ENCODE assay signal across 20 mouse cellular contexts in genomic region chr10:77017662-77018061, GRCm38 (mm10). TPM values are rescaled to one million over a fixed set of nuclear protein-coding genes. Genes with fewer than 3 reads are reported as not detected.
A peak's percentile ranks its signal among the peaks of the same experiment; 100 is the strongest.
DNase-seq lines count a peak whose midpoint lies in the region; ATAC-seq and TF ChIP-seq lines count a peak whose summit lies in the region.
"Had no signal": no experiment of that assay in that cellular context is flagged by ENCODE, and none has a peak within 500 bp of the region (broad histone marks: within the 10 kb centered on the region; RNA-seq: fewer than 3 reads in every experiment).

No protein-coding gene starts in this region.

- H3K36me3 ChIP-seq in kidney, embryonic 15.5 days, result no peaks in the 10 kb centered on the region
- H3K36me3 ChIP-seq in liver, embryonic 16.5 days (ENCODE audit: control insufficient read depth, insufficient read depth), result no peaks in the 10 kb centered on the region
- H3K36me3 ChIP-seq in liver, embryonic 12.5 days, result no peaks in the 10 kb centered on the region
- H3K36me3 ChIP-seq in intestine, postnatal 0 days (ENCODE audit: control insufficient read depth, insufficient read depth), result peaks cover 4% of the 10 kb centered on the region; the same call in 1 of the 2 replicates
- H3K36me3 ChIP-seq: limb, embryonic 12.5 days; neural tube, embryonic 13.5 days; stomach, embryonic 15.5 days had no signal

- peaks cover 14% of the 10 kb centered on the region; the same call in 1 of the 2 replicates for H3K4me1 ChIP-seq in kidney, embryonic 15.5 days
- H3K4me1 ChIP-seq in liver, embryonic 16.5 days (ENCODE audit: control insufficient read depth, low read depth, low read length), result no peaks in the 10 kb centered on the region; the same call in 1 of the 2 replicates
- H3K4me1 ChIP-seq in liver, embryonic 12.5 days, result peaks cover 10% of the 10 kb centered on the region
- no peaks in the 10 kb centered on the region; the same call in 1 of the 2 replicates for H3K4me1 ChIP-seq in intestine, postnatal 0 days (replicated peaks; ENCODE audit: control insufficient read depth, insufficient read depth, low read length)
- H3K4me1 ChIP-seq: stomach, embryonic 15.5 days had no signal

- no peaks in the 10 kb centered on the region for H3K27me3 ChIP-seq in kidney, embryonic 15.5 days
- no peaks in the 10 kb centered on the region for H3K27me3 ChIP-seq in liver, embryonic 16.5 days (ENCODE audit: control insufficient read depth, insufficient read depth, low read depth, low read length)
- peaks cover 9% of the 10 kb centered on the region for H3K27me3 ChIP-seq in liver, embryonic 12.5 days (replicated peaks)
- no peaks in the 10 kb centered on the region for H3K27me3 ChIP-seq in intestine, postnatal 0 days (replicated peaks; ENCODE audit: control insufficient read depth, insufficient read depth, low read length)
- H3K27me3 ChIP-seq: limb, embryonic 12.5 days; neural tube, embryonic 13.5 days; stomach, embryonic 15.5 days had no signal

- no peak overlapping the region for H3K9ac ChIP-seq in kidney, embryonic 15.5 days
- no peak overlapping the region for H3K9ac ChIP-seq in liver, embryonic 16.5 days (ENCODE audit: low read depth, low read length)
- no peak overlapping the region for H3K9ac ChIP-seq in liver, embryonic 12.5 days
- no peak overlapping the region for H3K9ac ChIP-seq in intestine, postnatal 0 days (ENCODE audit: low read depth, low read length)
- H3K9ac ChIP-seq: hindbrain, embryonic 14.5 days; limb, embryonic 12.5 days; neural tube, embryonic 13.5 days; stomach, embryonic 15.5 days had no signal

- H3K9me3 ChIP-seq in kidney, embryonic 15.5 days (replicated peaks), result no peaks in the 10 kb centered on the region
- no peaks in the 10 kb centered on the region for H3K9me3 ChIP-seq in liver, embryonic 16.5 days (replicated peaks; ENCODE audit: control insufficient read depth, low read length)
- no peaks in the 10 kb centered on the region for H3K9me3 ChIP-seq in liver, embryonic 12.5 days (replicated peaks)
- H3K9me3 ChIP-seq in intestine, postnatal 0 days (ENCODE audit: control insufficient read depth), result no peaks in the 10 kb centered on the region
- H3K9me3 ChIP-seq: neural tube, embryonic 13.5 days; stomach, embryonic 15.5 days had no signal

- H3K27ac ChIP-seq in kidney, embryonic 15.5 days, result no peak overlapping the region
- H3K27ac ChIP-seq in liver, embryonic 16.5 days (ENCODE audit: low read length), result no peak overlapping the region
- H3K27ac ChIP-seq in liver, embryonic 12.5 days, result no peak overlapping the region
- peak overlapping the region; percentile 77 for H3K27ac ChIP-seq in intestine, postnatal 0 days (ENCODE audit: low read depth, low read length)
- H3K27ac ChIP-seq: gastrocnemius, adult 2 months; hindbrain, embryonic 14.5 days; limb, embryonic 12.5 days; neural tube, embryonic 13.5 days; stomach, embryonic 15.5 days had no signal

- TF ChIP-seq CTCF in intestine, postnatal 0 days (IDR thresholded peaks at IDR 0.05; ENCODE audit: low read depth), result peak; percentile 74

- DNase-seq in kidney, adult 11 months, result peak; percentile 39
- peak; percentile 48 to 69 for DNase-seq in kidney, postnatal 25 days
- DNase-seq in adrenal gland, postnatal 25 days, result no peak
- no peak for DNase-seq in thymus, postnatal 36 days
- DNase-seq: adrenal gland, postnatal 14 days; cerebellum, postnatal 10 days; gastrocnemius, adult 2 months; heart, postnatal 36 days; lung, adult 18-20 months; midbrain, embryonic 14.5 days; thymus, adult 18-20 months; thymus, postnatal 4 days had no signal

- no peak overlapping the region for H3K4me2 ChIP-seq in kidney, embryonic 15.5 days
- no peak overlapping the region for H3K4me2 ChIP-seq in liver, embryonic 16.5 days (ENCODE audit: low read depth, low read length)
- H3K4me2 ChIP-seq in liver, embryonic 12.5 days, result no peak overlapping the region
- H3K4me2 ChIP-seq in intestine, postnatal 0 days (replicated peaks; ENCODE audit: low read depth), result no peak overlapping the region
- H3K4me2 ChIP-seq: hindbrain, embryonic 14.5 days; limb, embryonic 12.5 days; neural tube, embryonic 13.5 days; stomach, embryonic 15.5 days had no signal

- H3K4me3 ChIP-seq in kidney, embryonic 15.5 days (replicated peaks), result no peak overlapping the region
- H3K4me3 ChIP-seq in liver, embryonic 16.5 days (ENCODE audit: low read depth, low read length), result no peak overlapping the region
- no peak overlapping the region for H3K4me3 ChIP-seq in liver, embryonic 12.5 days
- no peak overlapping the region for H3K4me3 ChIP-seq in intestine, postnatal 0 days (ENCODE audit: low read depth, low read length)
- H3K4me3 ChIP-seq: gastrocnemius, adult 2 months; limb, embryonic 12.5 days; neural tube, embryonic 13.5 days; stomach, embryonic 15.5 days had no signal

- ATAC-seq in kidney, embryonic 15.5 days (replicated peaks; ENCODE audit: low FRiP score), result no peak
- peak; percentile 71 for ATAC-seq in liver, embryonic 16.5 days (ENCODE audit: low read depth)
- no peak for ATAC-seq in liver, embryonic 12.5 days
- peak; percentile 36 for ATAC-seq in intestine, postnatal 0 days

- WGBS in kidney, embryonic 15.5 days, result 73% methylated on average over 9 of the region's 9 CpGs
- WGBS in liver, embryonic 16.5 days (ENCODE audit: insufficient replicate concordance), result 47% methylated on average over 9 of the region's 9 CpGs
- WGBS in liver, embryonic 12.5 days (ENCODE audit: insufficient replicate concordance), result 61% methylated on average over 9 of the region's 9 CpGs
- WGBS in intestine, postnatal 0 days, result 23% methylated on average over 9 of the region's 9 CpGs

RNA-seq across cellular contexts. Expression of gene Slc19a1, which starts 14.4 kb away (rescaled TPM):
- 43.1 and 43.7 TPM in 2 replicates for polyA plus RNA-seq in kidney, embryonic 15.5 days (2015; fragmentation: Nextera tagmentation; extraction: Ambion mirVana)
- 12.4 and 12.6 TPM in 2 replicates for polyA plus RNA-seq in liver, embryonic 16.5 days (2015; fragmentation: Nextera tagmentation; extraction: Ambion mirVana)
- 41.8 and 44.9 TPM in 2 replicates for polyA plus RNA-seq in liver, embryonic 12.5 days (2016; fragmentation: Nextera tagmentation; extraction: Ambion mirVana)
- polyA plus RNA-seq in intestine, postnatal 0 days (2015; fragmentation: Nextera tagmentation; extraction: Ambion mirVana), result 60.0 and 61.9 TPM in 2 replicates
- total RNA-seq in adrenal gland, postnatal 25 days (2021), result 18.0 and 21.1 TPM in 2 replicates

RNA-seq across cellular contexts. Expression of gene Pcbp3, which starts 56.0 kb away (rescaled TPM):
- polyA plus RNA-seq in kidney, embryonic 15.5 days (2015; fragmentation: Nextera tagmentation; extraction: Ambion mirVana), result 45.4 and 53.0 TPM in 2 replicates
- polyA plus RNA-seq in liver, embryonic 16.5 days (2015; fragmentation: Nextera tagmentation; extraction: Ambion mirVana), result 3.8 and 4.6 TPM in 2 replicates
- 8.1 and 8.8 TPM in 2 replicates for polyA plus RNA-seq in liver, embryonic 12.5 days (2016; fragmentation: Nextera tagmentation; extraction: Ambion mirVana)
- polyA plus RNA-seq in intestine, postnatal 0 days (2015; fragmentation: Nextera tagmentation; extraction: Ambion mirVana), result 18.1 and 18.8 TPM in 2 replicates
- 27.3 and 31.6 TPM in 2 replicates for total RNA-seq in adrenal gland, postnatal 25 days (2021)

Comparison
In these comparisons a context has a peak if more than half of its experiments do, and no peak if none do; other contexts are left out.
1. ATAC-seq: peak in liver, embryonic 16.5 days (single experiment) and intestine, postnatal 0 days (single experiment); none in kidney, embryonic 15.5 days (single experiment) and liver, embryonic 12.5 days (single experiment).
2. DNase-seq: peak in kidney, adult 11 months (single experiment) and kidney, postnatal 25 days (2 of 2); none in adrenal gland, postnatal 25 days (single experiment) and thymus, postnatal 36 days (0 of 2).